Mouse (Mus musculus): Measurements from ENCODE around the gene Naaa. TPM values are rescaled to one million over a fixed set of nuclear protein-coding genes. Genes with fewer than 3 reads are reported as not detected.

The Naaa gene
- polyA plus RNA-seq, 1 experiment from 2014 or later, result 5.3 TPM

GRCm38 (mm10) chr5:92231836-92232235 is 46.1 kb downstream of the Naaa start:
- WGBS (ENCODE audit: insufficient replicate concordance), result 54% methylated on average over 10 of the region's 10 CpGs
- no peak for ATAC-seq (ENCODE audit: insufficient read depth)
- Histone ChIP-seq H3K27me3 (peaks cover 37% of the 10 kb centered on the region), H3K9me3 (replicated peaks) (no peaks in the 10 kb centered on the region), H3K4me2 (no peak overlapping the region), H3K27ac (replicated peaks) (no peak overlapping the region), H3K4me1 (replicated peaks) (no peaks in the 10 kb centered on the region), H3K36me3 (replicated peaks) (no peaks in the 10 kb centered on the region), H3K4me3 (replicated peaks) (no peak overlapping the region), H3K9ac (no peak overlapping the region)

DNA sequence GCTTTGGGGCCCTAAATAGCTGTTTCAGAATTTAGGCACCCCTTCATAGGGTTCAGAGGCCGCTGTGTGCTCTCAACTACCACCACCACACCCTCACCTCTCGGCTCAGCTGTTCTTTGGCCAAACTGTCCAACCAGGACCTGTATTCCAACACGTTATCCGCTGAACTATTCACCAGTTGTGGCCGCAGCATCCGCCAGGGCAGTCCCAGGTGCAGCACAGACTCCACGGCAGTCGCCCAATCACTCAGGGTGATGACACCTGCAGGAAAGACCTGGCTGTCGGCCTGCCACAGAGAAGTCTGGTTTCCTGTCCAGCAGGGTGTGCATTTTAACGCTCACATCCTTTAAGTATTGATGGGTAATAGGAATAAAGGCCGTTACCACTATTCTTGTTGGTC is 47.7 kb downstream of the Naaa start:
- Histone ChIP-seq H3K4me2 (no peak overlapping the region), H3K9ac (no peak overlapping the region), H3K27ac (replicated peaks) (no peak overlapping the region), H3K4me1 (replicated peaks) (no peaks in the 10 kb centered on the region), H3K4me3 (replicated peaks) (no peak overlapping the region), H3K27me3 (peaks cover 27% of the 10 kb centered on the region), H3K9me3 (replicated peaks) (no peaks in the 10 kb centered on the region), H3K36me3 (replicated peaks) (no peaks in the 10 kb centered on the region)
- ATAC-seq (ENCODE audit: insufficient read depth), result no peak
- 62% methylated on average over 11 of the region's 11 CpGs for WGBS (ENCODE audit: insufficient replicate concordance)

GRCm38 (mm10) chr5:92229514-92229913 is 48.5 kb downstream of the Naaa start:
- no peak for ATAC-seq (ENCODE audit: insufficient read depth)
- 81% methylated on average over 3 of the region's 3 CpGs for WGBS (ENCODE audit: insufficient replicate concordance)
- peaks cover 27% of the 10 kb centered on the region for H3K27me3 ChIP-seq
- no peak overlapping the region for H3K4me2 ChIP-seq
- H3K9me3 ChIP-seq (replicated peaks), result no peaks in the 10 kb centered on the region
- H3K9ac ChIP-seq, result no peak overlapping the region
- H3K4me3 ChIP-seq (replicated peaks), result no peak overlapping the region
- H3K36me3 ChIP-seq (replicated peaks), result no peaks in the 10 kb centered on the region
- H3K27ac ChIP-seq (replicated peaks), result no peak overlapping the region
- H3K4me1 ChIP-seq (replicated peaks), result no peaks in the 10 kb centered on the region

GRCm38 (mm10) chr5:92228776-92229175 is 49.2 kb downstream of the Naaa start:
- no peaks in the 10 kb centered on the region for H3K9me3 ChIP-seq (replicated peaks)
- no peak overlapping the region for H3K4me3 ChIP-seq (replicated peaks)
- 30% methylated on average over 10 of the region's 10 CpGs for whole genome bisulfite sequencing (ENCODE audit: insufficient replicate concordance)
- no peak for ATAC-seq (ENCODE audit: insufficient read depth)
- H3K4me1 ChIP-seq (replicated peaks), result no peaks in the 10 kb centered on the region
- no peaks in the 10 kb centered on the region for H3K36me3 ChIP-seq (replicated peaks)
- peaks cover 22% of the 10 kb centered on the region for H3K27me3 ChIP-seq
- H3K27ac ChIP-seq (replicated peaks), result no peak overlapping the region
- H3K9ac ChIP-seq, result no peak overlapping the region
- H3K4me2 ChIP-seq, result no peak overlapping the region

- ATAC-seq (ENCODE audit: insufficient read depth), result no peak
- H3K27me3 ChIP-seq, result peaks cover 15% of the 10 kb centered on the region
Observed at GRCm38 (mm10) chr5:92227782-92228181, 50.2 kb downstream of the Naaa start.

DNA sequence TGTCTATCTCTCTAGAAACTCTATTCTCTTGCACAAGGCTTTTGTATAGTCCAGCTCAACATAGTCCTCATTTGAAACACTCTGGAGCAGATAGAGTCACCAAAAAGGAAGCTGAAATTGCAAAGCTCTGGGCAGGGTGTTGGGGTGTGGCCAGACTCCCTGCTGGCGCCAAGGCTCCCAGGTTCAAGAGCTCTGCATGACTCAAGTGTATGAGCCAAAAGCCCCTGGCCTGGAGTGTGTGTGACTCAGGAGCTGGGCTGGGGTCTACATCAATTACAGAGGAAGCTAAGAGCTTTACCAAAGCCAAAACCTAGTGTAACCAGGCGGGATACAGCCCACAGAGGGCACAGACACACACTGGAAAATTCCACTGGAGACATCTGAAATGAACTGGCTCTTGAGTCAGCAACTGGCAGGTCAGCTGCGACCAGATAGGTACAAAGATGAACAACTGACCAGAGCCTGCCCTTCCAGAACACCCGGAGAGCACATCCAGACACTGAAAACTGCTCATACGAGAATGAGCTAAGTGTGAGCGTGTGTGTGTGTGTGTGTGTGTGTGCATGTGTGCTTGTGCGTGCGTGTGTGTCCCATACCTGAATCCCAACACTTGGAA is 57.6 kb downstream of the Naaa start:
- H3K4me1 ChIP-seq (replicated peaks), result no peaks in the 10 kb centered on the region
- H3K36me3 ChIP-seq (replicated peaks), result no peaks in the 10 kb centered on the region
- H3K4me3 ChIP-seq (replicated peaks), result no peak overlapping the region
- no peak for ATAC-seq (ENCODE audit: insufficient read depth)
- H3K27ac ChIP-seq (replicated peaks), result no peak overlapping the region
- WGBS (ENCODE audit: insufficient replicate concordance), result 66% methylated on average over 8 of the region's 8 CpGs
- no peaks in the 10 kb centered on the region; the same call in 1 of the 2 replicates for H3K27me3 ChIP-seq
- no peak overlapping the region for H3K4me2 ChIP-seq
- no peaks in the 10 kb centered on the region for H3K9me3 ChIP-seq (replicated peaks)
- H3K9ac ChIP-seq, result no peak overlapping the region

More at GRCm38 (mm10) chr5:92227782-92228181, 50.2 kb downstream of the Naaa start:
- Histone ChIP-seq H3K36me3 (replicated peaks) (no peaks in the 10 kb centered on the region), H3K4me1 (replicated peaks) (no peaks in the 10 kb centered on the region), H3K4me3 (replicated peaks) (no peak overlapping the region), H3K9me3 (replicated peaks) (no peaks in the 10 kb centered on the region), H3K4me2 (no peak overlapping the region), H3K9ac (no peak overlapping the region), H3K27ac (replicated peaks) (no peak overlapping the region)
- WGBS (ENCODE audit: insufficient replicate concordance), result 51% methylated on average over 7 of the region's 7 CpGs

GRCm38 (mm10) chr5:92219826-92220225 is 58.1 kb downstream of the Naaa start:
- Histone ChIP-seq H3K36me3 (replicated peaks) (no peaks in the 10 kb centered on the region), H3K9me3 (replicated peaks) (no peaks in the 10 kb centered on the region), H3K4me1 (replicated peaks) (no peaks in the 10 kb centered on the region), H3K27me3 (no peaks in the 10 kb centered on the region; the same call in 1 of the 2 replicates), H3K27ac (replicated peaks) (no peak overlapping the region), H3K9ac (no peak overlapping the region), H3K4me3 (replicated peaks) (no peak overlapping the region), H3K4me2 (no peak overlapping the region)
- no peak for ATAC-seq (ENCODE audit: insufficient read depth)
- 38% methylated on average over 6 of the region's 6 CpGs for WGBS (ENCODE audit: insufficient replicate concordance)

DNA sequence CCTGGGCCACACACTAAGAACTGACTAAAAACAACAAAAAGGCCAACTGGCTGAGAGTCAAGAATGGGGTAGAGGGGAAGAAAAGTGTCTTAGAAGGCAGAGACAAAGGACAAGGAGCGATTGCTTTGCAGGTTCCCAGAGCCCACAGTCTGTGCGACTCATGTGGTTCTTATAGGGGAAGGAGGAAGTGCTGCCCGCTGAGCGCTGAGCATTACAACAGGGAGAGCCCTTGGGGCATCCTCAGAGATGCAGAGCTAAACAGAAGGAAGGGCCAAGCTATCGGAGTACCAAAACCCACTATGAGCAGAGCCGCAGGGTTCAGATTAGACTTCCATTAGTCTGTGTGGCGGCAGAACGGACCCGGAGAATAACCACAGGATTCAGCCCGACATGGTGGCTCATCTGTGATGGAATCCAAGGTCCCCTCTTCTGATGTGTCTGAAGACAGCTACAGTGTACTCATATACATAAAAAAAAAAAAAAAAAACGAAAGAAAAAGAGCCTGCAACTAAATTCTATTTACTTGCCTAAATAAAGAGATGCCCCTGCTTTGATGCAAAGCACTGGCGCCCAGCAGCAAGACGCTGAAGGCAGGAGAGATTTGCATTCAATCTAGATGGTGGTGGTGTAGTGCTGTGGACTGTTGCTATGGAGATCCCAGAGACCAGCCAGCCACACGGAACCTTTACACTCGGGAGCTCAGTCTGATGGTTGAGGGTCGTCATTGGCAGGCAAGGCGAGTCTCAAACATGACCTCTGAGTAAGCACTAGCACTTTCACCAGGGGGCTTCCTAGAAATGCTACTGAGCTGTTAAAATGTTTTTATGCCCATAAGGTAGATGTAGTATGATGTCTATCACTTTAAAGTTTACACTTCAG is 58.8 kb downstream of the Naaa start:
- Histone ChIP-seq H3K4me1 (replicated peaks) (no peaks in the 10 kb centered on the region), H3K27ac (replicated peaks) (no peak overlapping the region), H3K4me3 (replicated peaks) (no peak overlapping the region), H3K9ac (no peak overlapping the region), H3K36me3 (replicated peaks) (no peaks in the 10 kb centered on the region), H3K9me3 (replicated peaks) (no peaks in the 10 kb centered on the region), H3K27me3 (no peaks in the 10 kb centered on the region; the same call in 1 of the 2 replicates), H3K4me2 (no peak overlapping the region)
- WGBS (ENCODE audit: insufficient replicate concordance), result 50% methylated on average over 17 of the region's 17 CpGs
- ATAC-seq (ENCODE audit: insufficient read depth), result no peak

GRCm38 (mm10) chr5:92215308-92215707 is 62.7 kb downstream of the Naaa start, which contains the start of gene U90926:
U90926 (minus strand) TSS chr5:92215408.
- H3K4me2 ChIP-seq, result no peak within 1 kb of the TSS
- H3K27me3 ChIP-seq, result peaks cover 2% of the 10 kb centered on the region
- no peaks in the 10 kb centered on the region for H3K36me3 ChIP-seq (replicated peaks)
- WGBS (ENCODE audit: insufficient replicate concordance), result 70% methylated on average over 4 of the region's 4 CpGs
- H3K27ac ChIP-seq (replicated peaks), result no peak within 1 kb of the TSS
- no peaks in the 10 kb centered on the region for H3K4me1 ChIP-seq (replicated peaks)
- H3K9me3 ChIP-seq (replicated peaks), result no peaks in the 10 kb centered on the region
- H3K9ac ChIP-seq, result no peak within 1 kb of the TSS
- ATAC-seq (ENCODE audit: insufficient read depth), result no peak
- no peak within 1 kb of the TSS for H3K4me3 ChIP-seq (replicated peaks)

DNA sequence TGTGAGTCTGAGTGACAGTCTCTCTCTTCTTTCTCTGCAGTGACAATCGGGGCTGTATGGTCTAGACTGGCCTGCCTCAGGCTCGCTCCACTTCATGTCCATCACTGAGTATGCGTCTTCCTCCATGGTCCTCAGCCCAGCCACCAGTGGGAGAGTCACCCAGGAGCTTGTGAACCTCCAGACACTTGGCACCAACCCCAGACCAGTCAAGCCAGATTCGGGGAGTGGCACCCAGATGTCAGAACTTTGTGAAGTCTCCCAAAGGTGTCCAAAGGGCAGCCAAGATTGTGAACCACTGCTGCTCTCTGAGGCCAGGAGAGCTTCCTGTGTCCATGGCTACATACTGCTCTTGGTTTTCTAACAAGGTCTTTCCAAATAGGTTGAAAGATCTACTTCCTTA is 65.7 kb downstream of the Naaa start:
- no peaks in the 10 kb centered on the region for H3K36me3 ChIP-seq (replicated peaks)
- no peak overlapping the region for H3K4me2 ChIP-seq
- ATAC-seq (ENCODE audit: insufficient read depth), result no peak
- no peak overlapping the region for H3K27ac ChIP-seq (replicated peaks)
- H3K9me3 ChIP-seq (replicated peaks), result no peaks in the 10 kb centered on the region
- H3K9ac ChIP-seq, result no peak overlapping the region
- peaks cover 3% of the 10 kb centered on the region for H3K27me3 ChIP-seq
- no peaks in the 10 kb centered on the region for H3K4me1 ChIP-seq (replicated peaks)
- 78% methylated on average over 4 of the region's 4 CpGs for WGBS (ENCODE audit: insufficient replicate concordance)
- no peak overlapping the region for H3K4me3 ChIP-seq (replicated peaks)

GRCm38 (mm10) chr5:92210205-92210604 is 67.8 kb downstream of the Naaa start:
- Histone ChIP-seq H3K27me3 (peaks cover 3% of the 10 kb centered on the region; the same call in 1 of the 2 replicates), H3K4me1 (replicated peaks) (no peaks in the 10 kb centered on the region), H3K36me3 (replicated peaks) (no peaks in the 10 kb centered on the region), H3K4me3 (replicated peaks) (no peak overlapping the region), H3K9me3 (replicated peaks) (no peaks in the 10 kb centered on the region), H3K27ac (replicated peaks) (no peak overlapping the region), H3K9ac (no peak overlapping the region), H3K4me2 (no peak overlapping the region)
- no peak for ATAC-seq (ENCODE audit: insufficient read depth)
- WGBS (ENCODE audit: insufficient replicate concordance), result 43% methylated on average over 8 of the region's 8 CpGs
